Mouse (Mus musculus) heart, embryonic 16.5 days (tissue): ENCODE measurements around the gene Atp5s. TPM values are rescaled to one million over a fixed set of nuclear protein-coding genes. Genes with fewer than 3 reads are reported as not detected.

Source experiments
- ATAC-seq: fragments of 200-750 bp; cut with Nextera tagmentation; replicated peaks from 2 replicates; pipeline ENCODE4 v1.8.0; 2017; ENCODE audit warnings: moderate number of reproducible peaks; ENCODE audit not compliant: insufficient read depth, low FRiP score; ENCODE audit errors: extremely low read depth
- H3K27ac ChIP-seq: fragments of 300-500 bp; sonication (generic); 2 replicates; pipeline ENCODE4 v1.5.1; 2014; ENCODE audit warnings: mild to moderate bottlenecking, low read length, control low read depth, moderate library complexity
- H3K27me3 ChIP-seq: fragments of 300-500 bp; sonication (generic); 2 replicates; pipeline ENCODE4 v1.6.1; 2014; ENCODE audit warnings: low read length, mixed read lengths; ENCODE audit not compliant: control insufficient read depth, insufficient read depth
- H3K36me3 ChIP-seq: fragments of 300-500 bp; sonication (generic); 2 replicates; pipeline ENCODE4 v1.6.1; 2014; ENCODE audit not compliant: control insufficient read depth, insufficient read depth
- H3K4me1 ChIP-seq: fragments of 300-500 bp; sonication (generic); 2 replicates; pipeline ENCODE4 v1.6.1; 2014; ENCODE audit warnings: low read length, mixed read lengths; ENCODE audit not compliant: control insufficient read depth, insufficient read depth
- H3K4me2 ChIP-seq: fragments of 300-500 bp; sonication (generic); 2 replicates; pipeline ENCODE4 v1.6.1; 2014; ENCODE audit warnings: low read depth, mild to moderate bottlenecking, control low read depth, low read length
- H3K4me3 ChIP-seq: fragments of 300-500 bp; sonication (generic); 2 replicates; pipeline ENCODE4 v1.5.1; 2014; ENCODE audit warnings: mild to moderate bottlenecking, control low read depth, low read length
- H3K9ac ChIP-seq: fragments of 300-500 bp; sonication (generic); 2 replicates; pipeline ENCODE4 v1.6.1; 2014; ENCODE audit warnings: low read length, control low read depth
- H3K9me3 ChIP-seq: fragments of 300-500 bp; sonication (generic); replicated peaks from 2 replicates; pipeline ENCODE4 v1.6.1; 2016; ENCODE audit warnings: low read length; ENCODE audit not compliant: control insufficient read depth
- WGBS: fragments of 180-500 bp; shearing (Covaris S2); extraction: QIAGEN DNeasy Blood & Tissue Kit; methylation state at CpG from one replicate; pipeline ENCODE4 v1.1.7; 2014; 5-methylcytosine and 5-hydroxymethylcytosine counted together
- polyA plus RNA-seq: library from polyadenylated mRNA; unstranded; fragments of >200 nt; fragmentation: Nextera tagmentation; extraction: Ambion mirVana; gene quantifications from 2 replicates; pipeline ENCODE4 v1.2.1, GENCODE M21; 2015

Atp5s gene
- polyA plus RNA-seq, 1 experiment from 2014 or later: 39.2 TPM

DNA sequence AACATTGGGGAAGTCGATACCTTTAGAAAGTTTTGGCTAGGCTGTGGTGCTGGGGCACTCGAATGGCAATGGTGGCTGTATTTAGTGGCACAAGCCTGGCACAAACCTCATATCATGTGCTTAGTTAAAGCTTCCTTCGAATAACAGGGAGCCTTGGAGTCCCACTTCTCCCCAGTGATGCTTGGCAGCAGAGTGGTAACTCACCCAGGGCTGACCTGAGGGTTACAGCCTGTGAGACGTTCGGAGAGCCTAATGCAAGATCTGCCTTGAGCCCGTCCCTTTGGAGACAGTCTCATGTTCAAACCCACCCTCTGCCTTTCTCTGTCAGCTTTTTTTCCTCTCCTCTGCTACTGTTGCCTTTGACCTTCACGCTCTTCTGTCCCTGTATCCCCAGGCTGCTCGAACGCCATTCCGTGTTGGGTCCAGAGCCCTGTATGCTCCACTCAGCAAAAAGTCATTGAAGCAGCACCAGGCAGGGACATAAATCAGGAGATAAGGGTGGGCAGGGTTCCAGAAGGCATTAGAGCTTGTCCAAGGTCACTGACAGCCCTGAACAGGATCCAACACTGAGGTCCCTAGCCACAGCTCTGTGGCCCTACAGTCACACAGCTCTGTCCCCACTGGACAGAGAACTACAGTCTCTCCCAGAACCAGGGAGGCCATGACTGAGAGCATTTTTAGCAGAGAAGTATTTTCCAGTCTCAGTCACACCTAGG is 57.3 kb downstream of the Atp5s start:
- peaks cover 13% of the 10 kb centered on the region for H3K4me1 ChIP-seq
- no peaks in the 10 kb centered on the region for H3K27me3 ChIP-seq
- ATAC-seq: peak; percentile 79
- H3K27ac ChIP-seq: peak overlapping the region; percentile 74
- no peaks in the 10 kb centered on the region for H3K9me3 ChIP-seq
- no peak overlapping the region for H3K9ac ChIP-seq
- WGBS: 53% methylated on average over 10 of the region's 10 CpGs
- H3K4me3 ChIP-seq: no peak overlapping the region
- no peaks in the 10 kb centered on the region for H3K36me3 ChIP-seq
- H3K4me2 ChIP-seq: no peak overlapping the region

DNA sequence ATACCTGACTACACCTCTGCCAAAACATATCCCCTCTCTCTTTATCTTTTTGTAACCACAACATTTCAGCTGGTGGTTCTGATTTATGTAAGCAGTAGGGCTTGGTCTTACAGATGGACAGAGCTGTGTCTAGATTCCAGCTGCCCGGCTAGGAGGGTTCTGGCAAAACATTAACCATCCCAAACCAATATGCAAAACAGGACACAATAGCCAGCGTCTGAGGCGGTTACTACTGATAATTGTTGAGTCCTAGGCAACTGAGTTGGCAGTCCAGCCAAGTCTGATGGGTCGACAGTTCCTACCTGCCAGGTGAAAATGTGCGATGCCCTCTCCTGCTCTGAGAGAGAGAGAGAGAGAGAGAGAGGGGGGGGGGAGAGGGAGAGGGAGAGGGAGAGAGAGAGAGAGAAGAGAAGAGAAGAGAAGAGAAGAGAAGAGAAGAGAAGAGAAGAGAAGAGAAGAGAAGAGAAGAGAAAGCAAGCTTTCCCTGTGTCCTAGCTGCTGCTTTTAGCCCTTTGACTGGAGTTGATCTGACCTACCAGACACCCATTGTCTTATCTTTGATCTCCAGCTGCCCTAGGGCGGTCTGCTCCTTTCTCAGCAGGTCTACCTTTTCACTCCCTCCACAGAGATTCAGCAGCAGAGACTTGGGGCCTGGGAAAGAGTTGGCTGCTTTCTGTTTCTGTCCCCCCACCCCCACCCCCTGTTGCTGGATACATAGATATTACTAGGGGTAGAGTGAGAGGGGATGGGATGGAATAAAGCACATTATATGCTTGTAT is 58.7 kb downstream of the Atp5s start:
- H3K4me3 ChIP-seq: no peak overlapping the region
- no peak overlapping the region for H3K27ac ChIP-seq
- peaks cover 8% of the 10 kb centered on the region for H3K4me1 ChIP-seq
- H3K4me2 ChIP-seq: no peak overlapping the region
- WGBS: 59% methylated on average over 6 of the region's 6 CpGs
- no peak for ATAC-seq
- H3K9ac ChIP-seq: no peak overlapping the region
- H3K9me3 ChIP-seq: no peaks in the 10 kb centered on the region
- no peaks in the 10 kb centered on the region for H3K27me3 ChIP-seq
- H3K36me3 ChIP-seq: no peaks in the 10 kb centered on the region

DNA sequence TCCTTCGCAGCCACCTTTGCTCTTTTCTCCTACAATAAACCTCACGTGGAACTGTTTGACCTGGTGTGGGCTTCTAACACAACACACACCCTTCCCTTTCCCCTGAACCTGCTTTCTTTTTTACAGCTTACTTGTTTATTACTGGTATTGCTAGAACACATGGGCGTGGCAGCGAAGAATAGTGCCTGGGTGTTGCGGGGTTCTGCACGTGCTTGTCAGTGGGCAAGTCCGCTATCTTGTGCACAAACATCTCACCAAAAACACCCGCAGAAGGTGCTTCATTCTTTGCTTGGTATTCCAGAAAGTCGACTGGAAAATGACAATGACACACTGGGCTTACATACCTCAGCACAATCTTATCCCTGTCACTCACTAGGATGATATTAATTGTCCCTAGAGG is 60.7 kb downstream of the Atp5s start:
- Histone ChIP-seq H3K9me3 (no peaks in the 10 kb centered on the region), H3K9ac (no peak overlapping the region), H3K4me2 (no peak overlapping the region), H3K4me3 (no peak overlapping the region), H3K27ac (no peak overlapping the region), H3K36me3 (no peaks in the 10 kb centered on the region), H3K27me3 (no peaks in the 10 kb centered on the region), H3K4me1 (peaks cover 8% of the 10 kb centered on the region)
- 86% methylated on average over 9 of the region's 9 CpGs for whole genome bisulfite sequencing
- ATAC-seq: no peak

DNA sequence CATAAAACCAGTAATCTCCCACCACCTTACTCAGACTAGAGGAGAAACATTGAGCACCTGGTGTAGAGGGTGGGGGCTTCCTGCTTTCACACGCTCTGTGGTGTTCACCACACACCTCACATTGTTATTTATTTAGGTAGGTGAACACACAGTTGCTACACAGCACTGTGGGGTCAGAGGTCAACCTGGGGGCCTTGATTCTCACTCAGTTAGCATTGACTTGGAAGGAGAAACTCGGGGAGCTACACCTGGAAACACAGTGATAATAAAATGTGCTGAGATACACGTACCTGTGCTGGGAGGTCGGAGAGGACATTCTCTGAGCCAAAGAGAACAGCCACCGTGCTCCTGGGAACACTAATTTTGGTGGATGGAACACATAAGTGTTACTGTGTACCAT is 63.6 kb downstream of the Atp5s start:
- no peaks in the 10 kb centered on the region for H3K9me3 ChIP-seq
- H3K27ac ChIP-seq: no peak overlapping the region
- H3K4me2 ChIP-seq: no peak overlapping the region
- WGBS: 84% methylated on average over 5 of the region's 5 CpGs
- no peak for ATAC-seq
- no peak overlapping the region for H3K4me3 ChIP-seq
- H3K4me1 ChIP-seq: peaks cover 4% of the 10 kb centered on the region
- no peak overlapping the region for H3K9ac ChIP-seq
- no peaks in the 10 kb centered on the region for H3K36me3 ChIP-seq
- H3K27me3 ChIP-seq: no peaks in the 10 kb centered on the region; the same call in 1 of the 2 replicates

DNA sequence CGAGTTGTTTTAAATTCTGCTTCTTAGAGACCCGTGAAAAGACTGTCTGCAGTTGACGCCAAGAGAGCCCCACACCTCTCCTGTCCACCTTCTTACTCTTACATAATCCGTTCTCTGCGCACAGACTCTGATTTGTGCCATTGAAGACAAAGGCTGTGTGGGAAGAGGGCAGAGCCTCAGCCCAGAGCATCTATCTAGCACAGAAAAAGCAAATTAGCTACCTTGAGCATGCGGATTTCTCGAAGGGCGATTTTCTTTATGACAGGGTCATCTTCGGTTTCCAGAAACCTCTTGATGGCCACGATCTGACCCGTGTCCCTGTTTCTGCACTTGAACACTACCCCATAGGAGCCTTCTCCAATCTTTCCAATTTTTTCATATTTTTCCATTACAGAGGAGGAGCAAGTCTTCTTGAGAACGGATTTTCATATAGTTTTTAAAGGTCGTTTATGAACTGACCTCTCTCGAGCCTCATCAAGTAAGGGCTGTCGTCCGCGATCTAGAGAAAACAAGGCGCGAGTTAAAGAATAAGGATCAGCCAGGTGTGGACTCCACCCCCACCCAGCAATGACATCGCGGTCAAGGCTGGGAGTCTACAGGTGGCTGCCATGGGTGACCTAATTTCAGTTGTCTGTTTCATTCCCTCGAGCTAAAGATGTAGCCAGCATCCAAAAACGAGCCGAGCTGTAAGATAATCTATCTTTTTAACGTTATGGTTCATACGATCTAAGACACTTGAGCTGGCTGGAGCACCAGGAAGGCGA is 65.2 kb downstream of the Atp5s start:
- no peak overlapping the region for H3K27ac ChIP-seq
- H3K4me1 ChIP-seq: peaks cover 4% of the 10 kb centered on the region
- H3K36me3 ChIP-seq: no peaks in the 10 kb centered on the region
- no peaks in the 10 kb centered on the region; the same call in 1 of the 2 replicates for H3K27me3 ChIP-seq
- WGBS: 42% methylated on average over 27 of the region's 27 CpGs
- 0 out of 2 replicates have a peak, but pooled peaks have one; percentile 25 for ATAC-seq
- H3K4me3 ChIP-seq: peak overlapping the region; percentile 65
- H3K9ac ChIP-seq: peak overlapping the region; percentile 73
- no peaks in the 10 kb centered on the region for H3K9me3 ChIP-seq
- peak overlapping the region; percentile 91 for H3K4me2 ChIP-seq

DNA sequence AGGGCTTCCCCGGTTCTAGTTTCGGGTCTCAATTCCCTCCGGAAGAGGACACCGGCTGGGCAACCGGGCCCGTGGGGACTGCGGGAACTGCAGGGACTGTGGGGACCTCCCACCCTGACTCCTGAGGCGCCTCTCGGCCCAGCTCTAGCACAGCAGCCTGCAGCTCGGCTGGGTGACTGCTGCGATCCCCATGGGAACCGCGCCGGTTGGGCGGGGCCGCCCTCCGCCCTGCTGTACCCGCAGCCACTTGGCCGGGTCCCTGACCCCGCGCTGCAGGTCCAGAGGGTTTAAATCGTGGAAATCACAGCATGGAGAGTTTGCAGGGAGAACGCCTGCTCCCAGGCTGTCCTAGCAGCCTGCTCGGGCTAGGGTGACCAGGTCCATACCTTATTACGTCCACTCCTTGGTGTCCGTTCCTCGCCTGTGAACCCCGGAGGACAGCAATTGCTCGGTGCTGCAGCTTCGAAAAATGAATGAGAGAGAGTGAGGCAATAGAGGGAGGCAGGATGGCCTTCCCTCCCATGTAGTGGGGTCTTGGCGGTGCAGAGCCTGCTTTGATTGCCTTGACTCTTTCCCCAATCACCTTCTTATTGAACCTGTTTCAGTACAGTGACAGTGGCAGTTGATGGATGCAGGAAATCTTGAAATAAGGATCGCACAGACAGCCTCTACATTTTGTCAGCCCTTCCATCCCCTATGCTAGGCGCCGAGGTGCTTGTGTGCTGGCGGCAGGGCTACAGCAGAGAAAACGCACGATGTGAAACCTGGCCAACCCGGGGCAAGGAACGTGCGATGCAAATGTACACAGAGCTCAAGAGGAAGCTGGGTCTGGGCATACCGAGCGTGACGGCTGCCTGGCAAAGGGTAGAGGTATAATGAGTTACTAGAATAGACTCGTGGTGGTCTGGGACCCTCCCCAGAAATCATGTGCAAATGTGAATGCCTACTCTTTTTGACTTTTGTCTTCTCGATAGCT is 66.1 kb downstream of the Atp5s start, which contains the start of gene Cdkl1:
Gene Cdkl1, minus strand, starts transcription at position 738 of the 976 bp plus-strand sequence.
- Histone ChIP-seq H3K9ac (peak within 1 kb of the TSS; percentile 73), H3K4me1 (peaks cover 4% of the 10 kb centered on the region), H3K27ac (no peak within 1 kb of the TSS; the same call in 1 of the 2 replicates), H3K36me3 (no peaks in the 10 kb centered on the region), H3K9me3 (no peaks in the 10 kb centered on the region), H3K4me2 (peak within 1 kb of the TSS; percentile 91), H3K4me3 (peak within 1 kb of the TSS; percentile 65), H3K27me3 (no peaks in the 10 kb centered on the region; the same call in 1 of the 2 replicates)
- ATAC-seq: peak; percentile 84
- 2% methylated on average over 45 of the region's 45 CpGs for WGBS
